Mouse (Mus musculus) frontal cortex, adult (tissue): ENCODE measurements around the gene Tnfsf14.

Experiments
- ATAC-seq: cut with Nextera tagmentation; 2 replicates; pipeline ENCODE4 v1.9.2; 2017; ENCODE audit warnings: mild to moderate bottlenecking, moderate library complexity, mixed read lengths; ENCODE audit not compliant: low TSS enrichment

Tnfsf14 gene

GRCm38 (mm10) chr17:57201841-57202724 is 8.1 kb upstream of the Tnfsf14 start:
- ATAC-seq = no peak

GRCm38 (mm10) chr17:57198252-57198651 is 4.3 kb upstream of the Tnfsf14 start:
- ATAC-seq = no peak

GRCm38 (mm10) chr17:57195326-57196010 is 1.5 kb upstream of the Tnfsf14 start:
- no peak for ATAC-seq

GRCm38 (mm10) chr17:57194771-57195170 is 794 bp upstream of the Tnfsf14 start:
- ATAC-seq = no peak

DNA sequence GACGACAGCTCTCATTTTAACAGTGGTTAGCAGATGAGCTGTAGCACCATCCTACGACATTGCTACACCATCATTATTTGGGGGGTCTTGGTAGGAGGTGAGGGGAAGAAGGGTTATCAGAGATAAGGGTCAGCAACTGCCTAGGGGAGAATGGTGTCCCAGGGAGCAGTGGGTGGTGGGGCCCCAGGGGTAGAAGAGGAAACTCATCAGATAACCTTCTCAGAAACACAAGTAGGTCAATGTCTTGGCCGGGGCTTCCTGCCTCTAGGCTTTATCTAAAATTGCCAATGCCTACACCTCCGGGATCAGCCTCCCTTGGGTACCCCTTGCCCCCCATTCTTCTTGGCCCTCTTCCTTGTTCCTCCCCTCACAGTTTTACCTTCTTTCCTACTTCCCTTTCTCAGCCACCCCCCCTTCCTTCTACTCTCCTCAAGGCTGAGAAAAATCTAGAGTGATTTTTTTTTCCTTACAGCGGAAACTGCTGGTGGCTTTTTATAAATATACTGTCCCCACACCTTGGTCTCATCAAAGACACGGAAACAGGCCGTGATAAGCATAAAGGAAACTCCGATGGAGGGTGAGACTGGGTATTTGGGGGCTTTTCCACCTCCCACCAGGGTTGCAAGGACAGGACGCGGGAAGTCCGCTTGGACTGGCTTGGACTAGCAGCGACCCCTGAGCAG is 5.3 kb downstream of the Tnfsf14 start:
- no peak for ATAC-seq

DNA sequence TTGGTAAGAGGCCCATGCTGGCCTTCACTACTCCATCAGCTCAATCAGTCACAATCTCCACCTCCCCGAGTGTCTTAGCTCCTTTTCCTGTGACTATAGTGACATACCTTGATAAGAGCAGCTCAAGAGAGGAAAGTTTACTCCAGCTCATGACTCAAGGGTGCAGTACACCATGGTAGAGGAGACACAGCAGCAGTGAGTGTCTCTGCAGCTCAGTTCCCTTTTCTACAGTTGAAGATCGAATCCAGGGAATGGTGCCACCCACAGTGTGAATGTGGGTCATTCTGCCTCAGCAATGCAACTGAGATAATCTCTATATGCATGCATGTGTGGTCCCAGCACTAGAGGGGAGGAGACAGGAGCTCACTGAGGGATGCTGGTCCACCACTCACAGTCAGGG is 8.3 kb downstream of the Tnfsf14 start:
- ATAC-seq = no peak

- no peak for ATAC-seq
These were observed 11.1 kb downstream of the Tnfsf14 start for GRCm38 (mm10) chr17:57182871-57183270.

DNA sequence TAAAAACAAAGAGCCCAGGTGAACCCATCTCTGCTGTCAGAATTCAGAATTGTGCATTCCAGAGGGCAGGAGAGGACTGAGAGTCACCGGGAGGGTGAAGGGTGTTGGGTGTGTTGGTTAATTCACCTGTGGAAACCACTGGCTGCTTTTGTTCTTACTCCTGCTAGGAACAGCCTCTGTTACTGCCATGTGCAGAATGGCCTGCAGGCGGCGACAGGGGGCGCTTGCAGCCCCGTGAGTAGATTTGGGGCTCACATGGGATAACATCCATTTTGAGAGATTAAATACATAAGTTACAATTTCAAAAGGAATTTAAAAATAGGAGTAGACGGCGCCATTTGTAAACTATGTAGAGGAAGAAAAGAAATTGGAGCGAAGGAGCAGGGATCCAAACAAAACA is 13.6 kb downstream of the Tnfsf14 start:
- ATAC-seq = no peak

GRCm38 (mm10) chr17:57173351-57173750 is 20.6 kb downstream of the Tnfsf14 start:
- ATAC-seq = no peak

DNA sequence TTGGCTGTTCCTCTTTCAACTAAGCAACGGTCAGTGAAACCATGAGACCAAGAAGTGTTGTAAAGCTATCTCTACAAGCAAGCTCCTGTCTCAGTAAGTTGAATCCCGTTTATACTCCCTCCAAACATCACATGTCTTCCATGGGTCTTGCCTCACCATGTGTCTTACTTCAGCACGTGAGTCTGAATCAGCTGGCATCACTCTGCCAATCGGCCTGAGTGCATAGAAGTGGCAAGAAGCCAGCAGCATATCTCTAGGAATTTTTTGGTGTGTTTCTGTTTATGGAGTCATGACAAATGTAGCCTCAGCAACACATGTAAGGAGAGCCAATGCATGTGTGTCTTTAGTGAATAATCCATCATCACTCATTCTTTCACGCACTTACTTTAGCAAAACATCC is 21.6 kb downstream of the Tnfsf14 start:
- no peak for ATAC-seq

GRCm38 (mm10) chr17:57170616-57171260 is 23.2 kb downstream of the Tnfsf14 start:
- no peak for ATAC-seq

- peak; percentile 96 for ATAC-seq
These were observed 26.9 kb downstream of the Tnfsf14 start for GRCm38 (mm10) chr17:57166800-57167791.

GRCm38 (mm10) chr17:57153787-57154186 is 40.2 kb downstream of the Tnfsf14 start:
- ATAC-seq = no peak

DNA sequence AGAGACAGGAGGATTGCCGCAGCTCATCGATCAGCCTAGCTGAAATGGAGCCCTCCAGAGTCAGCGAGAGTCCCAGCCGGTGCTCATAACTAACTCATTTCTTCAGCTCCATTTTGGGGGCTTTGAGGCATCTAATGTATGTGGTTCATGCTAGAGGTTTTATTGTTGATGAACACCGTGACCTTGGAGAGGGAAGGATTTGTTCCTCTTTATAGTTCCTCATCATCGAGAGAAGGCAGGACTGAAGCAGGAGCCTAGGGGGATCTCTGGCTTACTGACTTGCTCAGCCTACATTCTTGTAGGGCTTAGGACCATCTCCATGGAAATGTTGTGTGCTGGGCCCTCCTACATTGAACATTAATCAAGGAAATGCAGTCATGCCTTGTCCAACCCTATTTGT is 41.0 kb downstream of the Tnfsf14 start:
- ATAC-seq = no peak

DNA sequence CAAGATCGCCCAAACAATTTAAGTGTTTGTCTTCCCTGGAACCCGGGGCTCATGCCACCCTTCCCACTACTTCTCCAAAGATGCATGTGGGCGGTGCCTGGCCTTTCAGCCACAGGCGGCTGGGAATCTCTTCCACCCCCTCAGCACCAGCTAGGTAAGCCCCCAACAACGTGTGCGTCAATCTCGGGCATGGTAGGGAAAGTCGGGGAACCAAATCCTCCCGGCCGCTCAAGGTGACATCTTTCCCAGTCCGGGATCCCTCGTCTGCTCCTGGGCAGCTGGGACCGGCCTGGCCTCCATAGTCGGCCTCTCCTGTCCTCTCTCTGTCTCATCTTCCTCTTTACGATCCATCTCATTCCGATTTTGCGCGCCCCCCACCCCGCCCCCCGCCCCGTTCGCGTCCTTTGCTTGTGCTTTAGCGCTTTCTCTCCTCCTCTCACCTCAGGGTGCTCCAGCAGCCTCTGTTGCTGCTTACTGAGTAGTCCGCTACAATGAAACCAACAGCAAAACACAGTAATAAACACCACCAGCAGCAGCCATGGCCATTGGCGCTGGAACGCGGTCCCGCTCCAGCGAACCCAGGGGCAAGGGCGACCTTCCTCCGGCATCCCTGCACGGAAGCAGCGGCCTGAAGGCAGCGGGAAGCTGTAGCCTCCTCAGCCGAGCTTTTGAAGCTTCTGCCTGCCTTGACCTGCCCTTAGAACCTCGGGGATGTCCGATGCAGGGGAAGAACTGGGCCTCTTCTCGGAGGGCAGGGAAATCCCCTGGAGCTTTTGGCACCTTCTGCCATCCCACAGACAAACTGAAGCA is 44.8 kb downstream of the Tnfsf14 start, which contains the start of gene Cd70:
TSS of gene Cd70 (minus strand) at position 784 of the 810 bp plus-strand sequence.
- ATAC-seq = no peak

DNA sequence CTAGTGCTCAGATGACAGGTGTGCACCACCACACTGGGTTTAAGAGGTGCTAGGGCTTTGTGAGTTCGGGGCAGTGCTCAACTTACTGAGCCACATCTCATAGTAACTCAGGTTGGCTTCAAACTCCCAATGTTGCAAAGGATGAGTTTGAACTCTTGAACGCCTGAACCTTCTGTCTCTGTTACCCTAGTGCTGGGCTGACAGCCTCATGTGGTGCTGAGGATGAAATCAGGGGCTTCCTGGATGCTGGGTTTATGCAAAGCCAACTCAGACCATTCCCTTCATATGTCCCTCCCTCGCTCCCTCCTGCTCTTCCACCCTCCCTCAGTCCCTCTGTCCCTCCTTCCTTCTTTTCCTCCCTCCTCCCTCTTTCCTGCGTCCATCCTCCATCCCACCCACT is 45.6 kb downstream of the Tnfsf14 start:
- ATAC-seq = no peak

DNA sequence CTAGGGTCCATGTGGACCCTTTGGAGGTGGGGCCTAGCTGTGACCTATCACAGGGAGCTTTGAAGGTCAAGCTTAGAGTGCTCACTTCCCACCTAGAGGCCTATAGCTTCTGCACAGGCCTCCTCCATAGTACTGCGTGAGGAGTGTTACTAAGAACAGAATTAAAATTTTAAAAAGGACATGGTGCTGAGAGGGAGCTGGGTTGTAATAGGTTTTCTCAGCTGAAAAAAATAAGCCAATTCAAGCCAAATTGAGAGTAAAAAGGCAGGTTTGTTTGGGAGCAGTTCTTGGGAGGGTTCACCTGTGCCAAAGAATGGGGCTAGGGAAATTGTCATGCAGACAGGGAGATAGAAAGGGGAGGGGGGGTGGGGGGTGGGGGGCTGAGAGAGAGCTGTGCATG is 48.9 kb downstream of the Tnfsf14 start:
- no peak for ATAC-seq

GRCm38 (mm10) chr17:57143704-57144103 is 50.3 kb downstream of the Tnfsf14 start:
- no peak for ATAC-seq

DNA sequence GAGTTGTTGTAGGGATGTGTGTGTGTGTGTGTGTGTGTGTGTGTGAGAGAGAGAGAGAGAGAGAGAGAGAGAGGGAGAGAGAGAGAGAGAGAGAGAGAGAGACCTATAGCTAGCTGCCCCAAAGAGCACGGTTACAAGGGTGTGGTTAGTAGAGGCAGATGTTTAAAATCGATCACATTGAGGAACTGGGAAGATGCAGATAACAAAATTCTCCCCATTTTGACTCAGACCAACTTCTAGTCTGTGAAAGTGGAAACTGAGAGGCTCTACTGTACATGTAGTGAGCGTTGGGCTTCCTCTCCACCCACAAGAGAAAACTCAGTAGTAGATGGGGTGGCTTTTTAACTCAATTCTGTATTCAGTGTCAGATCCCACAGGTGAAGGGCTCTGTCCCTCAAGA is 54.3 kb downstream of the Tnfsf14 start:
- no peak for ATAC-seq
